Mouse (Mus musculus): ENCODE measurements around the gene Srp72. TPM values are rescaled to one million over a fixed set of nuclear protein-coding genes. Genes with fewer than 3 reads are reported as not detected.
A peak's percentile ranks its signal among the peaks of the same experiment; 100 is the strongest.

Gene Srp72
- polyA plus RNA-seq, 1 experiment from 2014 or later: 47.1 TPM

GRCm38 (mm10) chr5:76951106-76952027 lies 23.1 kb upstream of the Srp72 start, which contains the start of the genes Paics and Ppat:
Gene Paics (plus strand): TSS chr5:76951307.
Gene Ppat (minus strand): TSS chr5:76951578.
- WGBS: under 1% methylated on average over 81 of the region's 81 CpGs
- no peaks in the 10 kb centered on the region for H3K27me3 ChIP-seq (ENCODE audit: control insufficient read depth, insufficient read depth, low read length)
- H3K4me3 ChIP-seq (ENCODE audit: low read depth, low read length): peak within 1 kb of the TSS; percentile 70
- TF ChIP-seq CTCF (IDR thresholded peaks at IDR 0.05; ENCODE audit: low read depth): peak; percentile 13; the same call in 1 of the 2 replicates
- TF ChIP-seq EP300 (optimal IDR thresholded peaks at IDR 0.05): no peak
- ATAC-seq (ENCODE audit: low FRiP score, low TSS enrichment): peak; percentile 97
- peak within 1 kb of the TSS; percentile 91 for H3K4me2 ChIP-seq (replicated peaks; ENCODE audit: low read depth)
- peak within 1 kb of the TSS; percentile 85 for H3K9ac ChIP-seq (ENCODE audit: low read length)
- peaks cover 4% of the 10 kb centered on the region; the same call in 1 of the 2 replicates for H3K4me1 ChIP-seq (replicated peaks; ENCODE audit: control insufficient read depth, insufficient read depth)
- H3K36me3 ChIP-seq (ENCODE audit: control insufficient read depth, insufficient read depth, low read length): no peaks in the 10 kb centered on the region
- peak within 1 kb of the TSS; percentile 86 for H3K27ac ChIP-seq (replicated peaks)
- H3K9me3 ChIP-seq (ENCODE audit: control insufficient read depth, low read length): no peaks in the 10 kb centered on the region
- DNase-seq (ENCODE audit: low spot score): peak; percentile 99

GRCm38 (mm10) chr5:76952112-76953040 lies 22.1 kb upstream of the Srp72 start:
- ATAC-seq (ENCODE audit: low FRiP score, low TSS enrichment): no peak
- WGBS: 7% methylated on average over 7 of the region's 7 CpGs
- no peaks in the 10 kb centered on the region for H3K27me3 ChIP-seq (ENCODE audit: control insufficient read depth, insufficient read depth, low read length)
- DNase-seq (ENCODE audit: low spot score): no peak
- H3K36me3 ChIP-seq (ENCODE audit: control insufficient read depth, insufficient read depth, low read length): peaks cover 5% of the 10 kb centered on the region; the same call in 1 of the 2 replicates
- peak overlapping the region; percentile 91 for H3K4me2 ChIP-seq (replicated peaks; ENCODE audit: low read depth)
- TF ChIP-seq CTCF (IDR thresholded peaks at IDR 0.05; ENCODE audit: low read depth) (0 out of 2 replicates have a peak, but pooled peaks have one; percentile 9), EP300 (optimal IDR thresholded peaks at IDR 0.05) (no peak)
- H3K9me3 ChIP-seq (ENCODE audit: control insufficient read depth, low read length): no peaks in the 10 kb centered on the region
- H3K27ac ChIP-seq (replicated peaks): peak overlapping the region; percentile 86
- peaks cover 4% of the 10 kb centered on the region; the same call in 1 of the 2 replicates for H3K4me1 ChIP-seq (replicated peaks; ENCODE audit: control insufficient read depth, insufficient read depth)
- peak overlapping the region; percentile 70 for H3K4me3 ChIP-seq (ENCODE audit: low read depth, low read length)
- peak overlapping the region; percentile 85 for H3K9ac ChIP-seq (ENCODE audit: low read length)

- no peak for TF ChIP-seq EP300 (optimal IDR thresholded peaks at IDR 0.05)
- ATAC-seq (ENCODE audit: low FRiP score, low TSS enrichment): no peak
- no peak overlapping the region for H3K4me2 ChIP-seq (replicated peaks; ENCODE audit: low read depth)
- no peak overlapping the region for H3K27ac ChIP-seq (replicated peaks)
- peaks cover 11% of the 10 kb centered on the region; the same call in 1 of the 2 replicates for H3K36me3 ChIP-seq (ENCODE audit: control insufficient read depth, insufficient read depth, low read length)
- H3K9me3 ChIP-seq (ENCODE audit: control insufficient read depth, low read length): no peaks in the 10 kb centered on the region
- H3K4me1 ChIP-seq (replicated peaks; ENCODE audit: control insufficient read depth, insufficient read depth): peaks cover 4% of the 10 kb centered on the region; the same call in 1 of the 2 replicates
- no peak for DNase-seq (ENCODE audit: low spot score)
- 77% methylated on average over 3 of the region's 3 CpGs for WGBS
- no peaks in the 10 kb centered on the region for H3K27me3 ChIP-seq (ENCODE audit: control insufficient read depth, insufficient read depth, low read length)
- no peak overlapping the region for H3K9ac ChIP-seq (ENCODE audit: low read length)
- H3K4me3 ChIP-seq (ENCODE audit: low read depth, low read length): no peak overlapping the region
Measured at GRCm38 (mm10) chr5:76953794-76954193, 20.7 kb upstream of the Srp72 start.

GRCm38 (mm10) chr5:76954271-76954900 lies 20.1 kb upstream of the Srp72 start:
- DNase-seq (ENCODE audit: low spot score) (no peak), ATAC-seq (ENCODE audit: low FRiP score, low TSS enrichment) (no peak)
- no peak overlapping the region for H3K4me3 ChIP-seq (ENCODE audit: low read depth, low read length)
- peaks cover 13% of the 10 kb centered on the region for H3K36me3 ChIP-seq (ENCODE audit: control insufficient read depth, insufficient read depth, low read length)
- no peaks in the 10 kb centered on the region for H3K27me3 ChIP-seq (ENCODE audit: control insufficient read depth, insufficient read depth, low read length)
- no peak for TF ChIP-seq CTCF (IDR thresholded peaks at IDR 0.05; ENCODE audit: low read depth)
- TF ChIP-seq EP300 (optimal IDR thresholded peaks at IDR 0.05): no peak
- no peak overlapping the region for H3K27ac ChIP-seq (replicated peaks)
- no peak overlapping the region for H3K9ac ChIP-seq (ENCODE audit: low read length)
- no peak overlapping the region for H3K4me2 ChIP-seq (replicated peaks; ENCODE audit: low read depth)
- 71% methylated on average over 6 of the region's 6 CpGs for WGBS
- H3K4me1 ChIP-seq (replicated peaks; ENCODE audit: control insufficient read depth, insufficient read depth): peaks cover 4% of the 10 kb centered on the region; the same call in 1 of the 2 replicates
- H3K9me3 ChIP-seq (ENCODE audit: control insufficient read depth, low read length): no peaks in the 10 kb centered on the region

GRCm38 (mm10) chr5:76955474-76955873 lies 19.0 kb upstream of the Srp72 start:
- no peak overlapping the region for H3K27ac ChIP-seq (replicated peaks)
- no peak for TF ChIP-seq EP300 (optimal IDR thresholded peaks at IDR 0.05)
- TF ChIP-seq CTCF (IDR thresholded peaks at IDR 0.05; ENCODE audit: low read depth): no peak
- H3K27me3 ChIP-seq (ENCODE audit: control insufficient read depth, insufficient read depth, low read length): no peaks in the 10 kb centered on the region
- H3K9ac ChIP-seq (ENCODE audit: low read length): no peak overlapping the region
- peaks cover 4% of the 10 kb centered on the region; the same call in 1 of the 2 replicates for H3K4me1 ChIP-seq (replicated peaks; ENCODE audit: control insufficient read depth, insufficient read depth)
- ATAC-seq (ENCODE audit: low FRiP score, low TSS enrichment) (no peak), DNase-seq (ENCODE audit: low spot score) (no peak)
- H3K36me3 ChIP-seq (ENCODE audit: control insufficient read depth, insufficient read depth, low read length): peaks cover 18% of the 10 kb centered on the region
- H3K4me3 ChIP-seq (ENCODE audit: low read depth, low read length): no peak overlapping the region
- H3K9me3 ChIP-seq (ENCODE audit: control insufficient read depth, low read length): no peaks in the 10 kb centered on the region
- H3K4me2 ChIP-seq (replicated peaks; ENCODE audit: low read depth): no peak overlapping the region
- 50% methylated on average over 4 of the region's 4 CpGs for WGBS
